Mouse (Mus musculus) forebrain, embryonic 15.5 days (tissue): Measurements from ENCODE around the gene 1700012B09Rik. TPM values are rescaled to one million over a fixed set of nuclear protein-coding genes. Genes with fewer than 3 reads are reported as not detected.

ENCODE experiments used
- ATAC-seq: fragments of 200-750 bp; cut with Nextera tagmentation; replicated peaks from 2 replicates; pipeline ENCODE4 v1.8.0; 2017; ENCODE audit warnings: mild to moderate bottlenecking, moderate TSS enrichment, moderate library complexity
- H3K27ac ChIP-seq: fragments of 300-500 bp; sonication (generic); replicated peaks from 2 replicates; pipeline ENCODE4 v1.5.1; 2015; ENCODE audit warnings: mild to moderate bottlenecking, inconsistent platforms
- H3K27me3 ChIP-seq: fragments of 300-500 bp; sonication (generic); 2 replicates; pipeline ENCODE4 v1.6.1; 2015; ENCODE audit warnings: inconsistent platforms
- H3K36me3 ChIP-seq: fragments of 300-500 bp; sonication (generic); 2 replicates; pipeline ENCODE4 v1.6.1; 2015; ENCODE audit warnings: mild to moderate bottlenecking, inconsistent platforms
- H3K4me1 ChIP-seq: fragments of 300-500 bp; sonication (generic); 2 replicates; pipeline ENCODE4 v1.6.1; 2015; ENCODE audit warnings: inconsistent platforms
- H3K4me2 ChIP-seq: fragments of 300-500 bp; sonication (generic); replicated peaks from 2 replicates; pipeline ENCODE4 v1.6.1; 2015; ENCODE audit warnings: mild to moderate bottlenecking, inconsistent platforms
- H3K4me3 ChIP-seq: fragments of 300-500 bp; sonication (generic); 2 replicates; pipeline ENCODE4 v1.5.1; 2015; ENCODE audit warnings: mild to moderate bottlenecking, inconsistent platforms
- H3K9ac ChIP-seq: fragments of 300-500 bp; sonication (generic); replicated peaks from 2 replicates; pipeline ENCODE4 v1.6.1; 2015; ENCODE audit warnings: mild to moderate bottlenecking, inconsistent platforms
- H3K9me3 ChIP-seq: fragments of 300-500 bp; sonication (generic); 2 replicates; pipeline ENCODE4 v1.6.1; 2016; ENCODE audit warnings: inconsistent platforms
- WGBS: fragments of 180-500 bp; shearing (Covaris S2); methylation state at CpG from one replicate; pipeline ENCODE4 v1.1.7; 2015; ENCODE audit warnings: mixed read lengths; 5-methylcytosine and 5-hydroxymethylcytosine counted together
- polyA plus RNA-seq: library from polyadenylated mRNA; unstranded; fragments of >200 nt; fragmentation: Nextera tagmentation; extraction: Ambion mirVana; gene quantifications from 2 replicates; pipeline ENCODE4 v1.2.1, GENCODE M21; 2015

The 1700012B09Rik gene
- polyA plus RNA-seq, 1 experiment from 2014 or later = 4.5 TPM

- Histone ChIP-seq H3K27me3 (no peaks in the 10 kb centered on the region), H3K9ac (no peak overlapping the region), H3K4me2 (no peak overlapping the region), H3K27ac (no peak overlapping the region), H3K9me3 (no peaks in the 10 kb centered on the region), H3K4me1 (no peaks in the 10 kb centered on the region), H3K4me3 (no peak overlapping the region), H3K36me3 (no peaks in the 10 kb centered on the region)
- WGBS = 91% methylated on average over 6 of the region's 6 CpGs
- ATAC-seq = no peak
Observed at GRCm38 (mm10) chr9:14726005-14726404, 44.8 kb downstream of the 1700012B09Rik start.

- no peak overlapping the region for H3K4me2 ChIP-seq
- 81% methylated on average over 5 of the region's 5 CpGs for WGBS
Observed at GRCm38 (mm10) chr9:14724755-14725420, 45.9 kb downstream of the 1700012B09Rik start.

GRCm38 (mm10) chr9:14721610-14722009, 49.2 kb downstream of the 1700012B09Rik start:
- 76% methylated on average over 5 of the region's 5 CpGs for WGBS
- H3K4me1 ChIP-seq = no peaks in the 10 kb centered on the region
- no peak overlapping the region for H3K4me2 ChIP-seq
- H3K36me3 ChIP-seq = no peaks in the 10 kb centered on the region
- ATAC-seq = no peak
- no peak overlapping the region for H3K9ac ChIP-seq
- no peak overlapping the region for H3K4me3 ChIP-seq
- no peak overlapping the region for H3K27ac ChIP-seq
- H3K9me3 ChIP-seq = no peaks in the 10 kb centered on the region
- H3K27me3 ChIP-seq = no peaks in the 10 kb centered on the region

More at GRCm38 (mm10) chr9:14724755-14725420, 45.9 kb downstream of the 1700012B09Rik start:
- no peaks in the 10 kb centered on the region for H3K4me1 ChIP-seq
- H3K27ac ChIP-seq = no peak overlapping the region
- H3K9ac ChIP-seq = no peak overlapping the region
- no peaks in the 10 kb centered on the region for H3K36me3 ChIP-seq
- no peaks in the 10 kb centered on the region for H3K9me3 ChIP-seq
- no peak for ATAC-seq
- H3K4me3 ChIP-seq = no peak overlapping the region
- no peaks in the 10 kb centered on the region for H3K27me3 ChIP-seq

- WGBS = 19% methylated on average over 2 of the region's 2 CpGs
- ATAC-seq = no peak
- no peaks in the 10 kb centered on the region for H3K27me3 ChIP-seq
- H3K4me1 ChIP-seq = no peaks in the 10 kb centered on the region
- no peak overlapping the region for H3K4me3 ChIP-seq
- H3K9ac ChIP-seq = no peak overlapping the region
- H3K27ac ChIP-seq = no peak overlapping the region
- no peak overlapping the region for H3K4me2 ChIP-seq
- H3K36me3 ChIP-seq = no peaks in the 10 kb centered on the region
- H3K9me3 ChIP-seq = no peaks in the 10 kb centered on the region
Observed at GRCm38 (mm10) chr9:14720384-14720783, 50.4 kb downstream of the 1700012B09Rik start.

- Histone ChIP-seq H3K9ac (no peak overlapping the region), H3K4me2 (no peak overlapping the region), H3K27ac (no peak overlapping the region), H3K4me3 (no peak overlapping the region), H3K36me3 (no peaks in the 10 kb centered on the region), H3K4me1 (no peaks in the 10 kb centered on the region), H3K9me3 (no peaks in the 10 kb centered on the region), H3K27me3 (no peaks in the 10 kb centered on the region)
- no peak for ATAC-seq
Observed at GRCm38 (mm10) chr9:14718332-14718691, 52.5 kb downstream of the 1700012B09Rik start.

- Histone ChIP-seq H3K4me3 (no peak overlapping the region), H3K36me3 (no peaks in the 10 kb centered on the region), H3K4me2 (no peak overlapping the region), H3K9ac (no peak overlapping the region), H3K9me3 (no peaks in the 10 kb centered on the region), H3K27me3 (no peaks in the 10 kb centered on the region), H3K27ac (no peak overlapping the region), H3K4me1 (no peaks in the 10 kb centered on the region)
- 50% methylated on average over 14 of the region's 14 CpGs for WGBS
- no peak for ATAC-seq
Observed at GRCm38 (mm10) chr9:14717689-14718331, 53.0 kb downstream of the 1700012B09Rik start.

- H3K27ac ChIP-seq = no peak overlapping the region
- WGBS = 86% methylated on average over 15 of the region's 15 CpGs
Observed at GRCm38 (mm10) chr9:14715258-14715657, 55.6 kb downstream of the 1700012B09Rik start.

GRCm38 (mm10) chr9:14710910-14711309, 59.9 kb downstream of the 1700012B09Rik start:
- H3K27me3 ChIP-seq = no peaks in the 10 kb centered on the region
- H3K9me3 ChIP-seq = no peaks in the 10 kb centered on the region
- H3K9ac ChIP-seq = no peak overlapping the region
- H3K36me3 ChIP-seq = no peaks in the 10 kb centered on the region
- H3K27ac ChIP-seq = no peak overlapping the region
- H3K4me1 ChIP-seq = no peaks in the 10 kb centered on the region
- no peak overlapping the region for H3K4me3 ChIP-seq
- ATAC-seq = no peak
- WGBS = 93% methylated on average over 3 of the region's 3 CpGs
- no peak overlapping the region for H3K4me2 ChIP-seq

More at GRCm38 (mm10) chr9:14715258-14715657, 55.6 kb downstream of the 1700012B09Rik start:
- H3K4me2 ChIP-seq = no peak overlapping the region
- H3K4me1 ChIP-seq = no peaks in the 10 kb centered on the region
- H3K27me3 ChIP-seq = no peaks in the 10 kb centered on the region
- H3K9me3 ChIP-seq = no peaks in the 10 kb centered on the region
- no peaks in the 10 kb centered on the region for H3K36me3 ChIP-seq
- no peak for ATAC-seq
- no peak overlapping the region for H3K4me3 ChIP-seq
- no peak overlapping the region for H3K9ac ChIP-seq

Other genes starting within 250 kb of the 1700012B09Rik start
- gene Amotl1, start 126.0 kb downstream of the 1700012B09Rik start, polyA plus RNA-seq = 9.4 and 9.6 TPM in 2 replicates
- gene Piwil4, start 30.3 kb downstream of the 1700012B09Rik start, polyA plus RNA-seq = 0.17 and 0.18 TPM in 2 replicates
- gene Fut4, start 18.6 kb downstream of the 1700012B09Rik start, polyA plus RNA-seq = 0.70 and 0.94 TPM in 2 replicates
- gene Mre11a, start 13.6 kb upstream of the 1700012B09Rik start, polyA plus RNA-seq = 14.8 and 17.1 TPM in 2 replicates
- gene Ankrd49, start 13.8 kb upstream of the 1700012B09Rik start, polyA plus RNA-seq = 43.0 and 47.3 TPM in 2 replicates
- 1.1 and 1.3 TPM in 2 replicates for gene Gpr83, start 89.2 kb upstream of the 1700012B09Rik start, polyA plus RNA-seq
- not detected in 2 replicates for gene Izumo1r, start 132.9 kb upstream of the 1700012B09Rik start, polyA plus RNA-seq